Mouse (Mus musculus) thymus, postnatal 14 days (tissue): Measurements from ENCODE around the gene Hhipl1.
A peak's percentile ranks its signal among the peaks of the same experiment; 100 is the strongest.

Source experiments
- DNase-seq: peaks from one replicate; pipeline ENCODE4 v3.0.0; 2021

Gene Hhipl1

DNA sequence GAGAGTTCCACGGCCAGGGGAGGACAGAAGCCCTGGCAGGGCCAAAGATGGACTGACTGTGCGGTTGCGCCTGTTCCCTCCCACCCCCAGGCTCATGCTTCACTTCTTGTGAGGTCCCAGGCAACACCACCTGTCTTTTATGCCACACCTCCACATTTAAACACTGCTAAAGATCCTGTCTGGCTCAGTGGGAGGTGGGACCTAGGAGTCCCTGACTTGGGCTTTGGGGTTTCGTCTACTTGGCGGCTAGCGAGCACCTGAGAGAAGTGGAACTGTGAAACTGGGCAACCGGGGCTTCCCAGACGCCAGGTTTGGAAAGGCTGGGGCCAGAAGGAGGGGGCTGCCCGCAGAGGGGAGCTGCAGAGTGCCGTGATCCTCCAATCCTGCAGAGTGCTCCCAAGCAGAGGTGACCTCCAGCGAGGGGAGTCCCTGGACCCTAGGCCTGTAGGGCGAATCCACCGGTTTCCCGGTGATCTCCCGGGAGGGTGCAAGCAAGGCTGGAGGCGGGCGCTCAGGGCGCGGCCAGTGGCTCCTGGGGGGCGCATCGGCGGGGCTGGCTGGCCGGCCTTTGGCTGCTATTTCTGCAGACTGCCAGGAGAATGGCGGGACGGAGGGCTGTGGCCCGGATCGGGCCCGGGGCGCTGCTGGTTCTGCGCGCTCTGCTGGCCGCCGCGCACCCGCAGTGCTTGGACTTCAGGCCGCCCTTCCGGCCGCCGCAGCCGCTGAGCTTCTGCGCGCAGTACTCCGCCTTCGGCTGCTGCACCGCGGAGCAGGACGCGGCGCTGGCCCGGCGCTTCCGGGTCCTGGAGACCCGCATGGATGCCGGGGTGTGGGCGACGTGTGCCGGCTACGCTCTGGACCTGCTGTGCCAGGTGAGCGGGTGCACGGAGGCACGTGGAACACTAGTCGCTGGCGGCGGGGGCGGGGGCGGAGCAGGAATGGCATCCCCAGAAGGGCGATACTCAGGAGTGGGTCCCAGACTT lies at the start of gene Hhipl1:
Gene Hhipl1, plus strand, starts transcription at position 459 of the 983 bp plus-strand sequence.
- DNase-seq: no peak

GRCm38 (mm10) chr12:108256734-108257133 lies 49.3 kb upstream of the Hhipl1 start:
- no peak for DNase-seq

DNA sequence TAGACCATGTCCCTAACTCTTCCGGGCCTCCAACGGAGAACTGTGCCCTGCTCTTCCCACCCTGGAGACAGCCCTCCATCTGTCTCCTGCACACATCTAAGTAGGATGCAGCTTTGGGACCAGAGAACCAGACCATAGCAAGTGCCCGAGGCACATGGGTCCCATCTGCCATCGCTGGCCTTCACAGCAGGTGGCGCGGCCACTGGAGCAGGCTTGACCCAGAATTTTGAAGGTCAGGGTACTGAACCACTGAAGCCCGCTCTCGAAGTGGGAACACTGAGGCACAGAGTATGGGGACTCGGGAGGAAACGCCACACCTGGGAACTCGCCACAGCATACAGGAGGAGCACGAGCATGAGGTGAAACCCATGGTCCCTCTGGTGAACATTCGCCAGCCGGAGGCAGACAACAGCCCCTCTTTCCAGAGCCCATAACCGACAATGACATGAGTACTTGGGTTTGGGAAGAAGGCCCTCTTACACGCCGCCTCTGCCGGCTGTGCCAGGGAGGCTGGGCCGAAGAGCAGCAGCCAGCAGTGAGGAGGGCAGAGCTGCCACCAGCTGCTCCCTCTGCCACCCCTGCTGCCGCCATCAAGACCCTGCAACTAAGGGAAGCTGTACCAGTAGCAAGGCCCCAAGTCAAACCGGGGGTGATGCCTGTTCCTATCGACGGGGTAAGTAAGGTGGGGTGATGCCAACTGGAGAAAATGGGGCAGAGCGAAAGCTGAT lies 46.6 kb upstream of the Hhipl1 start:
- no peak for DNase-seq

- no peak for DNase-seq
These were observed 45.1 kb upstream of the Hhipl1 start for GRCm38 (mm10) chr12:108260950-108261349.

DNA sequence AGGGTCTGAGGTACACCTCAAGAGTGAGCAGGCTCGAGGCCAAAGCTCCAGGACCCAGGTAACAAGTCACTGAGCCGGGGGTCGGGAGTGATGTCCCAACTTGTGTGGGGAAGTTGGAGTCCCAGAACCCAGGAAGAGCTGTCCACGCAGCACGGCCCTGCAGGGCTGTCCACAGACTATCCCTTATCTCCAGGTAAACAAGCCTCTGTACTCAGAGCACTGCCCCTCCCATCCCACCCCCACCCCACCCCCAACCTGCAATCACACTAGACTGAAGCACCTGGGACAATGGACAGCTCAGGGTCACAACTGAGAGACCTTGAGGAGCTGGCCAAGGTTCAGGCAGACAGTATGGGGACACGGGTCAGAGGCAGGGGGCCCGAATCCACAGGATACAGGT lies 41.2 kb upstream of the Hhipl1 start:
- no peak for DNase-seq

GRCm38 (mm10) chr12:108265831-108266619 lies 40.0 kb upstream of the Hhipl1 start:
- no peak for DNase-seq

DNA sequence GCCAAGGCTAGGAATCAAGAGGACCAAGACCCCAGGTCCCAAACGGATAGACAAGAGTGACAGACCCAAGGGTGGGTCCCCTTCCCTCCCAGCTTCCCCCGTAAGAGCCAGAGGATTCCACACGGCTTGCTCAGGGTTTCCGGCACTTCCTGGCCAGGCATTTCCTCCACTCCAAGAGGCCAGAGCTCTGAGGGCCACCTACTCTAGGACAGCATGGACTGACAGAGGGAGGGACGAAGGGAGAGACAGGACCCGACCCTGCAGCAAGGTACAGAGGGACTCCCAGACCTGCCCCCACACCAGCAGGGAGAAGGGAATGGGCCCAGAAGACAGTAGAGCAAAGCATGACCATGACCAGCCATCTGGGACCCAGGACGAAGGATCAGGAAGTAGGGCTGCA lies 38.4 kb upstream of the Hhipl1 start:
- no peak for DNase-seq

DNA sequence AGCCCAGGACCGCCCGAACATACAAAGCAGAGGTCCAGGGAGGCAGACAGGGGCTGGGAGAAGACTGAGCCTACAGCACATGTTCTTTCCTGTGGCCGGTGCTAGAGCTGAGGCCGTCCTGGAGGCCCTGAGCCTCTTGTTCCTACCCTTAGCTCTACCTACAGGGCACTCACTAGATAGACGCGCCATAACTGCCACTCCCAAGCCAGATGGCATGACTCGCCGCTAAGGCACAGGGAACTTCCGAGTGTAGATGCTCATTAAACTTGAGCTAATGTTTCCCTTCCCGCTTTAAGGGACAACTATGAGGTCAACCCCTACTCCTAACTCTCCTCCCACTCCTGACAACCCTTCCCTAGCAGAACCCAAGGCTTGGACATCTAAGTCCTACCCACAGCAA lies 37.1 kb upstream of the Hhipl1 start:
- no peak for DNase-seq

DNA sequence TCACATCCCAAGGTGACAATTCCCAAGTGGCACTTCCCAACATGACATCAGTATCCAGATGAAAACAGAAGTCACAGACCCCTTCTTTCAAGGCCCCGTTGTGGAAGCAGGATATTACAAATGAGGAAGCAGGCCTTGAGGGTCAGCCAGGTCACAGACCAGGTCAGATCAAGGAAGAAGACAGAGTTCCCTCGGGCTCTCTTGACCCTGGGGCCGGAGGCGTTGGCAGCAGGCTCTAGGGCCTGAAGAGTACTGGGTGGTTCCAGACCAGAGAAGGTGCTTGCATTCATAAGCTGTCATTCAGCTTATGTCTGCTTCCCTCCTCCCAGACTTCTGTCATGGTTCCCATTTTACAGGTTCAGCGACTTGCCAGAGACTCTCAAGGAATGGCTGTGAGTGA lies 36.4 kb upstream of the Hhipl1 start:
- DNase-seq: no peak

GRCm38 (mm10) chr12:108270240-108270919 lies 35.7 kb upstream of the Hhipl1 start:
- no peak for DNase-seq

DNA sequence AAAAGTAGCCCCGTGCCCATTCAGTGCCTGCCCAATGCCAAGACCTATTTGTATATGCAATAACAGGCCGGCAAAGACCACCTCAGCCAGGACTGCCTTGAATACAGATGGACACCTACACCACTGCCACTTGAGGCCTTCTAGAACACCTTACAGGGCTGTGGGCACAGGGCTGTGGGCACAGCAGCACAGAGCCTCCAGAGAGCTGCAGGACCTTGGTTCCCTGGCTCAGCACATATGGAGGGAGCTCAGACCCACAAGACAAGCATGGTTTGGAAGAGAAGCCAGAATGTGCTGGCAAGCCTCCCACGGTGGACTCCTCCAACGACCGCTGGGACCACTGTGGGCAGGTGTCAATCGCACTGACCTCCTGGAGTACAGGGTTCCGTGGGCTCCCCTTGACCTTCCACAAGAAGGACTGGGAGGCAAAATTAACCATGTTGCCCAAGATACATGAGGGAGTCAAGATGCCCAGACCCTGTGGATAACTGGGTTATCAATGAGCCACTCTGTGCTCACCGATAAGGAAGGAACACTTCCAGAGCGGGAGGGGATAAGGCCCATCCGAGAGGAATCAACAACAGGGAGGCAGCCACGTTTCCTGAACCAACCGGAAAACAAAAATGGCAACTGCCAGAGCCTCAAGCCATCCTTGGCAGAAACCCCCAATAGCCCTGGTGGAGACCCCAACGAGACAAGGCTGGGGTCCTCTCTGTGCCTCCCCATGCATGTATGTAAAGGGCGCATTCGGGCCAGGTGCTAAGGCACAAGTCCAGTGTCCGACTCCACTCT lies 34.5 kb upstream of the Hhipl1 start:
- no peak for DNase-seq

DNA sequence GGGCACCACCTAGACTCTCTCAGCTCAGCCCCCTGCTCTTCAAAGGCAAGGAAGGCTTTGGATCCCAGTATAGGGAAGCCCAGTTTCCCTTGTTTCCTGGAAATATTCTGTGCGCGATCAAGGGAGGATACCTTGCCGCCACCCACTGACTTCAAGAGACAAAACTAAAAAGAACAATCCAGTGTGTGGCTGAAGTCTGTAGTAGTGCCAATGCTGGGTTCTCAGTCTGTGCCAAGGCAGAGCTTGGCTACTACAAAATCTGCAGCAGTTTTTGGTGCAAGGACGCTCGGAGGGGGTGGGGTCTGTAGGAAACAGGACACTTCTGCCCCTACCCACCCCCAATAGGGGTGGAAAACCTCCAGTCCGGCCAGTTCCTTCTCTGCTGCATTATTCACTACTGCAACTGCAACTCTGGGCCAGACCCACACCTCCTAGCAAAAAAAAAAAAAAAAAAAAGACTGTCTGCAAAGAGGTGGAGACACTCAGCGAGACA lies 33.9 kb upstream of the Hhipl1 start:
- DNase-seq: no peak

DNA sequence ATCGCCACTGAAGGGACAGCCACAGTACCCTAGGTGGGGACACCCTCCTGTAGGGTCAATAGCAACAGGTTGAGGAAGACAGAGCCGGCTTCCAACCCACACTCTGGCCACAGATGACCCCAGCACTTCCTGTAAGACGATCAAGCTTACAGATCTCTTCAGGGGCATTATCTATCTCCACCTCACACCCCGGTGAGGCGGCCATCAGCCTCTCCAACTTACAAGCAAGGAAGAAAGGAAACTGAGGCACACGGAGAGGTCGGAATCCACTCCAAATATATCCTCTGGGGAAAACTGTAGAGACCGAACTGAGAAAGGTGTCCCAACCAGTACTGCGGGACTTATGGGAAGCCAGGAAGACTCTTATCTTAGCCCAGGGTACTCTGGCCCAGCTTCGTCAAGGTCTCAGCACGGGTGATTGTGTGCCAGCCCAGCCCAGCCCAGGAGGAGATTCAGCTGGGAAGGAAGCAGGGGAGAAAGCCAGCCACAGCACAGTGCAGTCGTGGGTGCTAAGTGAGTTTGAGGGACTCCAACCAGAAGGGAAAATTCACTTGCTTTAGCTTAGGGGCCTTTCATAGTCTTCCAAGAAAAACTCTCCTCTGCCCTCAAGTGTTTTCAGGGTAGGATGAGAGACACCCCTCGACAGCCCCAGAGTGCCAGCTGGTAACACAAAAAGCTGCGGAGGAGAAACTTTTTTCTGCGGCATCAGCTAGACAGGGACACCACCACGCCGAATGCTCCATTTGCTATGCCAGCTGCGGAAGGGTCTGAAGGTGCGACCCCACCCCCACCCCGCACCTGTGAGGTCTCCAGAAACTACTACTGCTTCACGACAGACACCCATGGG lies 32.4 kb upstream of the Hhipl1 start:
- peak; percentile 45 for DNase-seq

- DNase-seq: no peak
These were observed 31.8 kb upstream of the Hhipl1 start for GRCm38 (mm10) chr12:108274313-108274595.

DNA sequence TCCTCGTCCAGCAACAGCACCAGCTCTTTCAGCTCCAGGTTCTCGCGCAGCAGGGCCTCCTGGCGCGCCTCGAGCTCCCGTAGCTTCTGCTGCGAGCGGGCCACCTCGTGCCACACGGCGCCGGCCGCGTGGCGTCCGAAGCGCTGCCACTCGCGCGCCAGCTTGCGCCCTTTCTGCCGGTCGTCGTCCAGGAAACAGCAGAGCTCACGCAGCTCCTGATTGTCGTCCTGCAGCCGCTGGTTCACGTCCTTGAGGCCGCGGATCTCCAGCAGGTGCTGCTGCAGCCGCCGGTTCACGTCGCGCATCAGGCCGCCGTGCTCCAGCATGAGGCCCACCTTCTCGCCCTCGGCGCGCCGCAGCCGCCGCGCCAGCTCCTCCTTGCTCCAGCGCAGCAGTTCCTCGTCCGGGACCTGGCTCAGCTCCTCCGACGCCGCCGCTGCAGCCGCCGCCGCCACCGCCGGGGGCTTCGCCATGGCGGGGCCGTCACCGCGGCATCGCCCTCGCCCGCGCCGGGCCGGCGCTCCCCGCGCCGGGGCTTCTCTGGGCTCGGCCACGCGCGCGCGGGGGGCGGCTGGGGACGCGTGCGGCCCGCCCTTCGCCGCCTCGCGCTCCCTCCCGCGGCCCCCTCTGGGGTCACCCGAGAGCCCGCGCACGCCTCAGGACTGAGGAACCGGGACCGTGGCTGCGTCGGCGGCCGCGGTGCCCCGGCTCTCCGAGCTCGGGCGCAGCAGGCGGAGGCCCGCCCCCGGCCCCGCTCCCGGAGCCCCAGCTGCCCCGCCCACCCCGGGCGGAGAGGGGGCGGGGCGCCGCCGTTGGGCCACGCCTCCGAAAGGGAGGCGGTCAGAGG lies 31.2 kb upstream of the Hhipl1 start, which contains the start of gene Ccdc85c:
Gene Ccdc85c, minus strand, starts transcription at position 765 of the 847 bp plus-strand sequence.
- peak; percentile 71 for DNase-seq

GRCm38 (mm10) chr12:108275508-108275890 lies 30.6 kb upstream of the Hhipl1 start:
- peak; percentile 99 for DNase-seq

GRCm38 (mm10) chr12:108275920-108276822 lies 29.9 kb upstream of the Hhipl1 start:
- peak; percentile 83 for DNase-seq

DNA sequence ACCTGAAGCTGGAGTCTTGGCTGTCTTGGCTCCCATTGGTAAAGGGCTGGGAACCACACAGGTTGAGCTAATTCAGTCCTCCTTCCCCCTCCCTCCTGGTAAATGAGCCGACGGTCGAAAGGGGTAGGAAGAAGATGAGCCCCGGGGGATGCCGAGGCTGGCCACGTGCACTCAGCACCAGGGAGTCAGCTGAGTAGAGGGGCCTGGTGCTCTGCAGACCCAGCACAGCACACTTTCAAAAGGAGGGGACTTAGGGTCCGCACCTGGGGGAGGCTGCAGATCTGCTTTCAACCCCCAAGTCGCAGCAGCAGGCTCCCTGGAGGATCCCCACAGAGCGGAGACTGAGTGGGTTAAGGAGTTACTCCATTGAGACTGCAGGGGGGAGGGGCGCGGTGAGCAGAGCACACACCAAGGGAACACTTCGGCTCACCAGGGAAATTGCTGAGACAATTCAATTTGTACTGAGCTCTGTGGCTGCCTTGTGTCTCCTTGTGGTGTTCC lies 28.7 kb upstream of the Hhipl1 start:
- no peak for DNase-seq
